Mouse (Mus musculus) stomach, embryonic 16.5 days (tissue): ENCODE measurements around the gene Syn1. TPM values are rescaled to one million over a fixed set of nuclear protein-coding genes. Genes with fewer than 3 reads are reported as not detected.

ENCODE experiments used
- ATAC-seq: fragments of 200-750 bp; cut with Nextera tagmentation; 2 replicates; pipeline ENCODE4 v1.8.0; 2017; ENCODE audit warnings: moderate number of reproducible peaks, moderate TSS enrichment; ENCODE audit not compliant: insufficient read depth, low FRiP score
- H3K27ac ChIP-seq: fragments of 300-500 bp; sonication (generic); 2 replicates; pipeline ENCODE4 v1.5.1; 2014; ENCODE audit warnings: low read length
- H3K27me3 ChIP-seq: fragments of 300-500 bp; sonication (generic); 2 replicates; pipeline ENCODE4 v1.6.1; 2014; ENCODE audit warnings: low read length, control low read depth, mixed read lengths; ENCODE audit not compliant: control insufficient read depth, insufficient read depth
- H3K36me3 ChIP-seq: fragments of 300-500 bp; sonication (generic); 2 replicates; pipeline ENCODE4 v1.6.1; 2014; ENCODE audit warnings: low read length; ENCODE audit not compliant: control insufficient read depth, insufficient read depth
- H3K4me1 ChIP-seq: fragments of 300-500 bp; sonication (generic); 2 replicates; pipeline ENCODE4 v1.6.1; 2014; ENCODE audit warnings: low read length, control low read depth, mixed read lengths; ENCODE audit not compliant: control insufficient read depth, insufficient read depth
- H3K4me2 ChIP-seq: fragments of 300-500 bp; sonication (generic); 2 replicates; pipeline ENCODE4 v1.6.1; 2014; ENCODE audit warnings: low read depth, low read length, mixed read lengths
- H3K4me3 ChIP-seq: fragments of 300-500 bp; sonication (generic); replicated peaks from 2 replicates; pipeline ENCODE4 v1.5.1; 2014; ENCODE audit warnings: mild to moderate bottlenecking, low read length
- H3K9ac ChIP-seq: fragments of 300-500 bp; sonication (generic); 2 replicates; pipeline ENCODE4 v1.6.1; 2014; ENCODE audit warnings: low read length
- H3K9me3 ChIP-seq: fragments of 300-500 bp; sonication (generic); replicated peaks from 2 replicates; pipeline ENCODE4 v1.6.1; 2016; ENCODE audit warnings: low read length, control low read depth; ENCODE audit not compliant: control insufficient read depth
- WGBS: fragments of 180-500 bp; shearing (Covaris S2); extraction: QIAGEN DNeasy Blood & Tissue Kit; methylation state at CpG from one replicate; pipeline ENCODE4 v1.1.7; 2014; 5-methylcytosine and 5-hydroxymethylcytosine counted together
- microRNA-seq: library from miRNA; unstranded; fragments of <30 nt; microRNA quantifications from one replicate; pipeline ENCODE4, GENCODE M21; 2016
- polyA plus RNA-seq: library from polyadenylated mRNA; unstranded; fragments of >200 nt; fragmentation: Nextera tagmentation; extraction: Ambion mirVana; gene quantifications from 2 replicates; pipeline ENCODE4 v1.2.1, GENCODE M21; 2015

Syn1 gene
- polyA plus RNA-seq, 1 experiment from 2014 or later = 1.1 TPM

- Histone ChIP-seq H3K4me2 (no peak overlapping the region), H3K36me3 (no peaks in the 10 kb centered on the region), H3K27me3 (no peaks in the 10 kb centered on the region), H3K9ac (no peak overlapping the region), H3K4me1 (no peaks in the 10 kb centered on the region), H3K9me3 (no peaks in the 10 kb centered on the region), H3K4me3 (no peak overlapping the region), H3K27ac (no peak overlapping the region)
- ATAC-seq = peak; percentile 88; the same call in 1 of the 2 replicates
- 13% methylated on average over 5 of the region's 5 CpGs for WGBS
These were observed 91.9 kb downstream of the Syn1 start for GRCm38 (mm10) chrX:20828934-20829333.

GRCm38 (mm10) chrX:20819708-20820426 lies 100.9 kb downstream of the Syn1 start:
- peak overlapping the region; percentile 57 for H3K4me2 ChIP-seq
- peaks cover 4% of the 10 kb centered on the region; the same call in 1 of the 2 replicates for H3K4me1 ChIP-seq
- 46% methylated on average over 8 of the region's 8 CpGs for WGBS
- no peaks in the 10 kb centered on the region for H3K36me3 ChIP-seq
- peak overlapping the region; percentile 62 for H3K9ac ChIP-seq
- no peaks in the 10 kb centered on the region for H3K9me3 ChIP-seq
- H3K27me3 ChIP-seq = no peaks in the 10 kb centered on the region
- ATAC-seq = peak; percentile 16; the same call in 1 of the 2 replicates
- peak overlapping the region; percentile 39 for H3K4me3 ChIP-seq
- H3K27ac ChIP-seq = peak overlapping the region; percentile 19

GRCm38 (mm10) chrX:20819204-20819628 lies 101.6 kb downstream of the Syn1 start:
- 21% methylated on average over 19 of the region's 19 CpGs for WGBS
- H3K4me1 ChIP-seq = peaks cover 4% of the 10 kb centered on the region; the same call in 1 of the 2 replicates
- no peaks in the 10 kb centered on the region for H3K27me3 ChIP-seq
- H3K4me2 ChIP-seq = peak overlapping the region; percentile 57
- no peaks in the 10 kb centered on the region for H3K36me3 ChIP-seq
- H3K9ac ChIP-seq = peak overlapping the region; percentile 62
- ATAC-seq = peak; percentile 92
- H3K27ac ChIP-seq = peak overlapping the region; percentile 19
- no peaks in the 10 kb centered on the region for H3K9me3 ChIP-seq
- H3K4me3 ChIP-seq = peak overlapping the region; percentile 39

- Histone ChIP-seq H3K36me3 (no peaks in the 10 kb centered on the region), H3K27me3 (no peaks in the 10 kb centered on the region), H3K4me1 (peaks cover 4% of the 10 kb centered on the region; the same call in 1 of the 2 replicates), H3K9ac (no peak overlapping the region), H3K9me3 (no peaks in the 10 kb centered on the region), H3K4me3 (no peak overlapping the region), H3K4me2 (no peak overlapping the region), H3K27ac (no peak overlapping the region)
- WGBS = 55% methylated on average over 6 of the region's 6 CpGs
- peak; percentile 22; the same call in 1 of the 2 replicates for ATAC-seq
These were observed 103.8 kb downstream of the Syn1 start for GRCm38 (mm10) chrX:20816974-20817373.

Small RNA genes within 50 kb of the gene (microRNA-seq; reads per million reads assigned to microRNA genes)
- not detected for gene Gm24824
- not detected for gene Mir5617

Other genes starting within 250 kb of the Syn1 start
- 73.6 and 77.1 TPM in 2 replicates for gene Cdk16, start 233.1 kb downstream of the Syn1 start, polyA plus RNA-seq
- 30.8 and 33.6 TPM in 2 replicates for gene Usp11, start 217.1 kb downstream of the Syn1 start, polyA plus RNA-seq
- 121 TPM in 2 replicates for gene Araf, start 123.2 kb downstream of the Syn1 start, polyA plus RNA-seq
- gene Timp1, start 50.8 kb downstream of the Syn1 start, polyA plus RNA-seq = 18.8 and 19.3 TPM in 2 replicates
- 9.2 and 10.9 TPM in 2 replicates for gene Cfp, start 10.6 kb upstream of the Syn1 start, polyA plus RNA-seq
- 9.8 and 10.7 TPM in 2 replicates for gene Elk1, start 29.6 kb upstream of the Syn1 start, polyA plus RNA-seq
- 41.0 and 44.7 TPM in 2 replicates for gene Uxt, start 41.0 kb upstream of the Syn1 start, polyA plus RNA-seq
- 5.5 and 6.2 TPM in 2 replicates for gene Zfp182, start 141.3 kb upstream of the Syn1 start, polyA plus RNA-seq
- gene Spaca5, start 147.4 kb upstream of the Syn1 start, polyA plus RNA-seq = not detected in 2 replicates
- gene Zfp300, start 168.5 kb upstream of the Syn1 start, polyA plus RNA-seq = 1.3 and 1.5 TPM in 2 replicates
- not detected in 2 replicates for gene Ssxa1, start 194.8 kb upstream of the Syn1 start, polyA plus RNA-seq